Mouse (Mus musculus): Measurements from ENCODE around the gene Ccdc194.

Gene Ccdc194

DNA sequence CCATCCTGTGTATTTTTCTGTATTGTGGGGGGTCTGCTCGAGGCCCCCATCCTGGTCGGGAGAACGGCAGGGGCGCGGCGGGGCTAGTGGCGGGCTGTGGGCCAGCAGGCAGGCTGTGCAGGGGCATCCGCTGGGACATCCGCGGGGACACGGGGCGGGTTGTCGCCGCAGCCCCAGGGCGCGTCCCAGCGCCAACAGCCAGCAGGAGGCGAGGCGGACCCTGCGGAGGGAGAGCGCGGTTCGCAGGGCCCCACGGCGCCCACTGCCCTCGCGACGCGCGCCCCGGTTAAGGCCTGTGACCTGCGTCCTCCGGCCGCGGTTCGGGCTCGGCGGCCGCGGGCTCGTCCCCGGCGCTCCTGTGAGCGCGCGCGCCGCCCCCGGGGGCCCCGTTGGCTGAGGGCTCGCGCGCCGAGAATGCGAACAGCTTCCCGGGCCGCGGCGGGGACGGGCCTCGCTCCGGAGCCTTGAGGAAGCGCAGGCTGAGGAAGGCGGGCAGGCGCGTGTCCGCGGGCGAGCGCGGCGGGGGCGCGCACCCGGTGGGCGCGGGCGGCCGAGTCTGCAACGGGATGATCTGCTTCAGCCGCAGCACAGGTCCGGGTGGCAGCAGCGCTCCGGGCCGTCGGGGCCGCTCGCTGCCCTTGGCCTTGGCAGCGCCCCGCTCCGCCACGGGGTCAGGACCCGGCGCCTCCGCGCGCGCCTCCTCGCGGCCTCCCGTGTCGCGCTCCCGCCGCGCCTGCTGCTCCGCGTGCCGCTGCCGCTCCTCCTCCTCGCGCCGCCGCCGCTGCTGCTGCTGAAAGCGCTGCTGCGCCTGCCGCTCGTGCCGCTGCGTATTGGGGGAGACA, 49.2 kb downstream of the Ccdc194 start:
- DNase-seq (ENCODE audit: low read depth), result peak; percentile 81

DNA sequence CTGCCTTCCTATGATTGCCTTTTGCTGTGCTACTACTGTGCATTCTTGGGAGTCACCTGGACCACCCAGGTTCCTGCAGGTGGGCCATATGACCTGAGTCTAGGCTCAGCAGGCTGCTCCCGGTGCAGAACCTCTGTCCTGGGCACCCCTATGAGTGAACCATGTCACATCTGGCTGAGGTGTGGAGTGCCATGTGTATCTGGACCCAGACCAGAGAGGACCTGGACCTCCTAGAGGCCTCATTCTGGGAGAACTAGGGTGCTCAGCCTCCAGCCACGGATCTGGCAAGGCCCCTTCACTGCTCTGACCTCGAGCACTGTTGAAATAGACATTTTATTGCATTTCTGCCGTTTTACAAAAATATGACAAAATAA, 49.8 kb downstream of the Ccdc194 start:
- no peak for DNase-seq (ENCODE audit: low read depth)

DNA sequence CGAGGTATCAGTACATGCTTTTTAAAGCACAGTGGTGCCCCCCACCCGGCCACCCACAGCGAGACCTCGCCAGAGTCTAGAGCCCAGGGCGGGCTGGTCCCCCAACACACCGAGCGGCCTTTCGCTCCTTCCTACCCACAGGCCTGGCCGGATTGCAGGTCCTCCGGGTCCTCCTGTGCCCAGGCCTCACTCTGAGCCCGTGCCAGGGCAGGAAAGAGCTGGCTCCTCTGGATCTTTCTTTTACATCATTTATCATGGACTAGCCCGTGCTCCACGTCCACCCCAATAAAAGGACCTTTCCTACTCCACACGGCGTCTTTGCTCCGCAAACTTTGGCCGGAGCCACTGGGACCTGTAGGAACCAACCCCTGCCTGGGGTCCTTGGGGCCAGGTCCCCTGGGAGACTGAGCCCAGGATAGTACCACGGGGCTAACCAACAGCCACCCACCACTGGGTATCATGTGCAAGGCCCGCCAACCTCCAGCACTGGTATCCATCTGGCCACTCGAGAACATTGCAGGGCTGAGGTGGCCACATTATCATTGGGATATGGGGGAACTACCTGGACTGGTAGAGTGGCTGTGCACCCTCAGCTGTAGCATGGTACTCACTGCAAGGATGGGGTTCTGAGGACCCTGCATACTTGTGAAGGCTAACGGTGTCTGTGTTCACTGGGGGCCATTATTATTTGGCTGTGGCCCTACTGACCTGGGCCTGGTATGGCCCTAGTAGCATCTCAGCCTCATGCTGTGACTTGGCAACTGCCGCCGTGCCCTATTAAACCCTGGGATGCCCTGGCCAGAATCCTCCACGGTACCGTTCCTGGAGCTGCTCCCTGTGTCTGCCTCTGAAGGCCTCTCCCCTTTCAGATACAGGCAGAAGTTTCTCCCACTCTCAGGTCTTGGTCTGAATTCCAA, 50.5 kb downstream of the Ccdc194 start:
- DNase-seq (ENCODE audit: low read depth), result no peak

DNA sequence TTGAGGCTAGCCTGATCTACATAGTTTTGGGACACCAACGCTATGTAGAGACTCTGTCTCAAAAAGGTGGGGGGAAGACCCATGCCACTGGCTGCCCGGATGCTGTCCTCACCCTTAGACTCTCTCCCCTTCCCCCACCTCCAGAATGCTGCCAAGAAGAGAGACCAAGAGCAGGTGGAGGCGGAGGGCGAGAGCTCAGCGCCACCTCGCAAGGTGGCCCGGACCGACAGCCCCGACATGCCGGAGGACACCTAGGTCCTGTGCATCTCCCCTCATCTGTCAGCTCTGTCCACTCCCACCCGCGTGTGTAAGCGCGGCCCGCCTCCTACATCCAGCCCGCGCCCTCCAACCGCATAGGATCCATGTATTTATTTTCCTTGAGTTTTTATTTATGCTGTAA, 51.2 kb downstream of the Ccdc194 start:
- DNase-seq (ENCODE audit: low read depth), result no peak

DNA sequence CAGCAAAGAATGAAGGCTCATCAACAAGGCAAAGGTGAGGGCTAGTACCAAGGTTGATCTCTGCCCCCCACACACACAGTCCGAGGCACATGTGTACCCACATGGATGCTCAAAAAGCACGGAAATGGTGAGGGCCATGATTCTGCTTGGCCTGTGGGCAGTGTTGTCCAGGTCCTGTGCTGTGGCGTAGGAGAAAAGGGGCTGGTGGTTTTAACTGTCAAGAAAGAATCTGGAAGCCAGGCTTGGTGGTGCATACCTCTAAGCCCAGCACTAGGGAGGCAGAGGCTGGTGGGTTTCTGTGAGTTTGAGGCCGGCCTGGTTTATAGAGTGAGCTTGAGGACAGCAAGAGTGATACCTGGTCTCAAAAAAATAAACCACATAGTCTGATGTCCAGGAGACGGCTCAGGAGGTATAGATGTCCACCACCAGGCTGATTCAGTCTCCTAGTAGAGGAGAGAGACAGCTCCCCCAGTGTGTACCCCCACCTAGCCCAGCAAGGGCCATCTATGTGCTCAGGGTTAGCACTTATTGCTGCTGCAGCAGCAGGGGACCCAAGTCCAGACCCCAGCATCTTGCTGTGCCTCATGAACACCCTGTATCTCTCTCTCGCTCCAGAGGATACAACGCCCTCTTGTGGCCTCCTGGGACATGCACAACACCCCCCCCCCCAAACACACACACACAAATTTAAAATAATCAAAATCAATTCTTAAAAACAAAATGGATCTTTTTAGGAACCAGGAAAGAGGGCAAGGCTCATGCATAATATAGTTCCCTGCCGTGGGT, 52.7 kb downstream of the Ccdc194 start:
- no peak for DNase-seq (ENCODE audit: low read depth)

DNA sequence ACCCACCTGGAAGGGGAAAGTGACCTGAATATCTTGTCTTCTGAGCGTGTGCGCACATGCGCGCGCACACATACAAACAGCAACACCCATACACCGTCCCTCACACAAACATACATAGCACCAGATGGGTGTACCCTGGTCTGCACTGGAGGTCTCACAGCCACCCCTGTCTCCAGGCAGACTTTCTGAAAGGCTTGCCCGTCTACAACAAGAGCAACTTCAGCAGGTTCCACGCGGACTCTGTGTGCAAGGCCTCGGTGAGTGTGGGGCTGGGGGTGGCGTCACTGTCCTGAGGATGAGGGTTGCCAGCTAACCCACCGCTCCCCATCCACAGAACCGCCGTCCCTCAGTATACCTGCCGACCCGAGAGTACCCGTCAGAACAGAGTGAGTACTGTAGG, 53.6 kb downstream of the Ccdc194 start:
- no peak for DNase-seq (ENCODE audit: low read depth)

DNA sequence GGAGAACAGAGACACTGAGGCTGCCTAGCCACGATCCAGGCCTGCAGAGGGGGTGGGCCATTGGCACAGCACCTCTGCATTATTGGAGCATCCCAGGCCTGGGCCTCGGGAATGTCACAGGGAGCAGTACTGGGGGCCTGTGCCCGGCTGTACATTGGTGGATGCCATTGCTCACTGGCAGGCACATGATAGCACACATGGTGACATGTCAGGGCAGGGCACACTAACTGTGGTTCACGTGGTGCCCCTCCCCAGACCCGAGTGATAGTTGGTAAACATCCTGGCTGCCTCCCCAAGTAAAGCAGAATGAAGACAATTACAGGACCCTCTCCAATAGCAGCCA, 54.6 kb downstream of the Ccdc194 start:
- no peak for DNase-seq (ENCODE audit: low read depth)

DNA sequence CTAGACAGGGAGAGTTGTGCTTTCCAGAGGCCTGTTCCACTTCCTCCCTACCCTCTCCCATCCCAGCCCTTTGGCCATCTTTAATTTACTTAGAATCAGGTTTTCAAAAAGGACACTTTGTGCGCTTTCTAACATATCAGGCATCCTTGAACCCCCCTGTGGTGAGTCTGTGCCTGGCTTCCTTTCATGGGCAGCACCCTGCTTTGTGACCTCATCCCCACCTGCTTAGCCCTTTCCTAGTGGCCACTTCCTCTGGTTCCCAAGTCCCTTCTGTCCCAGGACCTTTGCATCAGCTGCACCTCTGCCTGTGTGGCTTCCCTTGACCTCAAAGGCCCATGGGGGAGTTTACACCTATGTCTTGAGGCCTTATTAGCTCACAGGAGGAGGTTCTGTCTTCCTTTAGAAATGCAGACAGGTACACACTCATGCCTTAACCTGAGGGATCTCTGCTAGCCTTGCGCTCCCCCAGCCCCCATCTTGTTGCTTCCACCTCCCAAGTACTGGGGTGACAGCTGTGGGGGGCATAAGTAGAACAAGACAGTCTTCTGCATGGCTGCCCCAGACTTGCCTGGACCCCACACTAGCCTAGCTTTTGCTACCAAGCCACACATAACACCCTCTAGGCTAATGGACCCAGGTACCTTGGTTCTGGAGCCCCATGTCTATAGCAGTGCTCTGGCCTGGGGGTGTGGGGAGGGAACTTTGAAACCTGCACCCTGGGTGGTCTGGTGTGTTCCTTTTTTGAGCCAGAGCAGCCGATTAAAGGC, 55.2 kb downstream of the Ccdc194 start:
- DNase-seq (ENCODE audit: low read depth), result peak; percentile 17
